Mouse (Mus musculus) liver, postnatal 0 days (tissue): ENCODE data around the gene Zdhhc6. TPM values are rescaled to one million over a fixed set of nuclear protein-coding genes. Genes with fewer than 3 reads are reported as not detected.

ENCODE experiments used
- ATAC-seq: fragments of 200-750 bp; cut with Nextera tagmentation; 2 replicates; pipeline ENCODE4 v1.8.0; 2017; ENCODE audit warnings: mild to moderate bottlenecking, moderate library complexity
- DNase-seq: peaks from one replicate; pipeline ENCODE4 v3.0.0-alpha.2; 2016
- H3K27ac ChIP-seq: fragments of 300-500 bp; sonication (generic); 2 replicates; pipeline ENCODE4 v1.5.1; 2014; ENCODE audit warnings: antibody characterized with exemption, moderate library complexity, mild to moderate bottlenecking, low read depth
- H3K27me3 ChIP-seq: fragments of 300-500 bp; sonication (generic); 2 replicates; pipeline ENCODE4 v1.6.1; 2014; ENCODE audit warnings: low read length, control low read depth, mixed read lengths; ENCODE audit not compliant: insufficient read depth
- H3K36me3 ChIP-seq: fragments of 300-500 bp; sonication (generic); replicated peaks from 2 replicates; pipeline ENCODE4 v1.6.1; 2014; ENCODE audit warnings: mild to moderate bottlenecking, control low read depth, low read length, moderate library complexity, mixed read lengths; ENCODE audit not compliant: insufficient read depth
- H3K4me1 ChIP-seq: fragments of 300-500 bp; sonication (generic); 2 replicates; pipeline ENCODE4 v1.6.1; 2014; ENCODE audit warnings: antibody characterized with exemption, mild to moderate bottlenecking, control low read depth; ENCODE audit not compliant: insufficient read depth
- H3K4me2 ChIP-seq: fragments of 300-500 bp; sonication (generic); 2 replicates; pipeline ENCODE4 v1.6.1; 2014; ENCODE audit warnings: low read depth, mild to moderate bottlenecking, low read length, moderate library complexity, mixed read lengths
- H3K4me3 ChIP-seq: fragments of 300-500 bp; sonication (generic); 2 replicates; pipeline ENCODE4 v1.5.1; 2014; ENCODE audit warnings: low read depth, low read length
- H3K9ac ChIP-seq: fragments of 300-500 bp; sonication (generic); replicated peaks from 2 replicates; pipeline ENCODE4 v1.6.1; 2014; ENCODE audit warnings: mild to moderate bottlenecking, moderate library complexity
- H3K9me3 ChIP-seq: fragments of 300-500 bp; sonication (generic); 2 replicates; pipeline ENCODE4 v1.6.1; 2016; ENCODE audit warnings: mild to moderate bottlenecking, control low read depth, low read length, mixed read lengths
- CTCF ChIP-seq: sonication (generic); IDR thresholded peaks from 2 replicates; pipeline ENCODE4 v1.5.1; 2016; ENCODE audit warnings: antibody characterized with exemption, low read depth
- EP300 ChIP-seq: IDR thresholded peaks from 2 replicates; pipeline ENCODE4 v1.6.1; 2016; ENCODE audit warnings: antibody characterized with exemption, low read depth, mild to moderate bottlenecking
- WGBS: fragments of 180-500 bp; shearing (Covaris S2); extraction: QIAGEN DNeasy Blood & Tissue Kit; methylation state at CpG from one replicate; pipeline ENCODE4 v1.1.7; 2014; ENCODE audit not compliant: insufficient replicate concordance; 5-methylcytosine and 5-hydroxymethylcytosine counted together
- polyA plus RNA-seq: library from polyadenylated mRNA; unstranded; fragments of >200 nt; fragmentation: Nextera tagmentation; extraction: Ambion mirVana; gene quantifications from 2 replicates; pipeline ENCODE4 v1.2.1, GENCODE M21; 2015

Zdhhc6 gene
- polyA plus RNA-seq, 1 experiment from 2014 or later, result 49.0 TPM

DNA sequence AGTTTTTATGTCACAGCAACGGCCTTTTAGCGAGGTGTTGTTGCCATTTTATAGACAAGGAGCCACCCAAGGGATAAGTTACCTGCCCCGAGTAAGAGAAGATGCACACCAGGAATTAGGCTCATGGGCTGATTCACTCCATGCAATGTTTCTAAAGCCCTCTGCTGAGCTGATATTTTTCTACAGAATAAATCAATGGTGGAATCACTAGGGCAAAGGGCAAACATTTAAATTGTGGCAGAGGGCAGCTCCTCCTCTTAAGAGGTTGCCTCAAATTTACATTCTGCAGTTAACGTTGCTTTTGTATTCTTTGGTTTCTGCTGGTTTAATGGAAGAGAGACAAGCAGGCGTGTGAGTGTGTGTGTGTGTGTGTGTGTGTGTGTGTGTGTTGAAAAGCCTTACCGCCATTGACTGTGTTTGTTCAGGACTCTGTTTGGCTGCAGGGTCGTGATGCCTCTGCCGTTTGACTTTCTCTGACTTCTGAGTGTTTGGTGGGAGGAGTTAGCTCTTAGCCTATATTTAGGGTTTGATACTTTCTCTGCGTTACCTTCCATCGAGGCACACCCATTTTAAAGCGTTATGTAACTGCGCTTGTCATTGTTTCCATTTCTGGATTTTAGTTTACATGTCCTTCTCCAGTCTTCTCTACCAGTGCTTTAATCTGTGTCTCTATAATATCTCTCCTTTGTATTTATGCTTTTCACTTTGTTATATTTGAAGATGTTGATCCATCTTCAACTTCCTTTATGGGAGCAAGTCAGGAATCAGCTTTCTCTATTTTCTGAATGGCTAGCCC lies 55.2 kb downstream of the Zdhhc6 start:
- ATAC-seq, result peak; percentile 68
- no peak overlapping the region for H3K4me3 ChIP-seq
- peak overlapping the region; percentile 79 for H3K27ac ChIP-seq
- no peak overlapping the region for H3K9ac ChIP-seq
- peaks cover 43% of the 10 kb centered on the region for H3K4me1 ChIP-seq
- H3K36me3 ChIP-seq, result peaks cover 2% of the 10 kb centered on the region; the same call in 1 of the 2 replicates
- no peak for DNase-seq
- no peaks in the 10 kb centered on the region for H3K27me3 ChIP-seq
- no peaks in the 10 kb centered on the region for H3K9me3 ChIP-seq
- peak overlapping the region; percentile 41 for H3K4me2 ChIP-seq
- TF ChIP-seq EP300 (peak; percentile 48; the same call in 1 of the 2 replicates), CTCF (no peak)
- WGBS, result 55% methylated on average over 12 of the region's 12 CpGs

DNA sequence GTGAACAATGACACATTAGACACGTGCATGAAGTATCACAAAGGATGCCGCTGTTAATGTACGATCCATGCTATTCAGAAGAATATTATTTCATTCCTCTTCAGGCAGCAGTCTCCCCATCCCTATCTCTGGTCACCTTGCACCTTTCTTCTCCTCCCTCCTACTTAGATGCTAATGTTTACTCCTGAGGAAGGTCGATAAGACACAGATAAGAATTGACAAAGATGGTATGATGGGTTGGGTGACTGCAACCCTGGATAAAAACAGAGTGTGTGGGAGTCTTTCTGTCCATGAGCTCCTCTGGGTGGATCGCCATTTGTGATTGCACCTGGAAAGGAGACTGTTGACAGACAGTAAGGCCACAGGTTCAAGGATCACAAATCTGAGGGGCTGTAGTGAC lies 57.3 kb downstream of the Zdhhc6 start:
- TF ChIP-seq EP300 (peak; percentile 62), CTCF (no peak)
- Histone ChIP-seq H3K4me3 (no peak overlapping the region), H3K36me3 (peaks cover 2% of the 10 kb centered on the region; the same call in 1 of the 2 replicates), H3K4me2 (peak overlapping the region; percentile 10; the same call in 1 of the 2 replicates), H3K27me3 (no peaks in the 10 kb centered on the region), H3K27ac (peak overlapping the region; percentile 79), H3K9ac (no peak overlapping the region), H3K9me3 (no peaks in the 10 kb centered on the region), H3K4me1 (peaks cover 51% of the 10 kb centered on the region)
- ATAC-seq (no peak), DNase-seq (no peak)
- WGBS, result 65% methylated on average over 5 of the region's 5 CpGs

- DNase-seq, result peak; percentile 44
Measured at GRCm38 (mm10) chr19:55257656-55258375, 58.0 kb downstream of the Zdhhc6 start.

DNA sequence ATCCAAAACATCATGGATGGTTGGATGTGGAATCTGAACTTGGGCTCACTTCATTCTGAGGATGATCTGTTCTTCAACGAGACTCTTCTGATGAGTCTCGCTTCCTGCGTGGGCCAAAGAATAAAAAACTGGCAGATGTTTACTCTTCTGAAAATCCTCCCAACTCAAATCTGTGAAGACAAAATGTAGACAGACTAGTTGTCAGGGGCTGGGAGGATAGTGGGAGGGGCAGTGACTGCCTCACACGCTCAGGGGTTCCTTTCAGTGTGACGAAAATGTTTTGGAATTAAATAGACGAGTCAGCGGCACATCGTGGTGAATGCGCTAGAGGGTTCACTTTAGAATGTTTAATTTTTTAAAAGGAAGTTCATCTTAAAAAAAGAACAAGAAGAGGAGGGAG lies 59.7 kb downstream of the Zdhhc6 start:
- Histone ChIP-seq H3K4me1 (peaks cover 48% of the 10 kb centered on the region), H3K27ac (peak overlapping the region; percentile 53; the same call in 1 of the 2 replicates), H3K9ac (no peak overlapping the region), H3K4me3 (no peak overlapping the region), H3K36me3 (0 out of 2 replicates have a peak, but pooled peaks cover 2% of the 10 kb centered on the region), H3K4me2 (peak overlapping the region; percentile 11; the same call in 1 of the 2 replicates), H3K9me3 (no peaks in the 10 kb centered on the region), H3K27me3 (no peaks in the 10 kb centered on the region)
- TF ChIP-seq CTCF (no peak), EP300 (no peak)
- WGBS, result 73% methylated on average over 9 of the region's 9 CpGs
- ATAC-seq (no peak), DNase-seq (no peak)

More at GRCm38 (mm10) chr19:55257656-55258375, 58.0 kb downstream of the Zdhhc6 start:
- no peaks in the 10 kb centered on the region for H3K9me3 ChIP-seq
- peak overlapping the region; percentile 10 for H3K4me2 ChIP-seq
- 32% methylated on average over 5 of the region's 5 CpGs for WGBS
- H3K4me1 ChIP-seq, result peaks cover 51% of the 10 kb centered on the region
- TF ChIP-seq CTCF (no peak), EP300 (peak; percentile 13; the same call in 1 of the 2 replicates)
- ATAC-seq, result peak; percentile 65
- H3K4me3 ChIP-seq, result no peak overlapping the region
- peak overlapping the region; percentile 79 for H3K27ac ChIP-seq
- peaks cover 2% of the 10 kb centered on the region; the same call in 1 of the 2 replicates for H3K36me3 ChIP-seq
- no peak overlapping the region for H3K9ac ChIP-seq
- no peaks in the 10 kb centered on the region for H3K27me3 ChIP-seq

DNA sequence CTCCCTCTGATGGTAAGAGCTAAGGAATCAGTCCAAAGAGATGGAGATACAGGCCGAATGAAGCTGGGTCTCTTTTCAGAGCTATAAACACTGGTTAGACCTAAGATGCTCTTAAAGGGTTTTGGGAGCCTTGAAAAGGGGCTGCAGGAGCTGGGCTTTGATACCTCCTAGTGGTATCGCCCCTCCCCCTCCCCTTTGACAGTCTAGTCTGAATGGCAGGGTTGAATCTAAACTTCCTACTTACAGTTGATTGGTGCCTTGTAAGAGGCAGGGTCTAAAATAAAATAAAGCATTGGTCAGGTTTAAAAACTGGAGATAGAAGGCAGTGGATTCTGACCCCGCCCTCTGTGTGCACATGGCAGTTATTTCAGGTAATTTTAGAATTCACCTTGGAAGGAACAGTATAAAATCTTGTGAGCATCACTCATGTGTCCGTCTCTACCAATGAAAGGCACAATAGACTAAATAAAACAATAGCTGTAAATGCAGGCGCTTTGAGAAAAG lies 61.3 kb downstream of the Zdhhc6 start:
- Histone ChIP-seq H3K9me3 (no peaks in the 10 kb centered on the region), H3K9ac (peak overlapping the region; percentile 75), H3K4me2 (peak overlapping the region; percentile 86), H3K4me1 (peaks cover 59% of the 10 kb centered on the region), H3K27me3 (no peaks in the 10 kb centered on the region), H3K4me3 (peak overlapping the region; percentile 67), H3K27ac (peak overlapping the region; percentile 92), H3K36me3 (0 out of 2 replicates have a peak, but pooled peaks cover 2% of the 10 kb centered on the region)
- DNase-seq, result peak; percentile 57
- ATAC-seq, result peak; percentile 9; the same call in 1 of the 2 replicates
- no peak for TF ChIP-seq EP300
- no peak for TF ChIP-seq CTCF
- WGBS, result 14% methylated on average over 5 of the region's 5 CpGs
